Mouse (Mus musculus): ENCODE data around the gene Grap2. TPM values are rescaled to one million over a fixed set of nuclear protein-coding genes. Genes with fewer than 3 reads are reported as not detected.

Grap2 gene
- polyA plus RNA-seq, 1 experiment from 2014 or later = 112 TPM

- no peak for DNase-seq (ENCODE audit: low spot score)
These were observed 27.4 kb downstream of the Grap2 start for GRCm38 (mm10) chr15:80599843-80600242.

GRCm38 (mm10) chr15:80601456-80601855, 29.1 kb downstream of the Grap2 start:
- DNase-seq (ENCODE audit: low spot score) = no peak

GRCm38 (mm10) chr15:80602487-80602886, 30.1 kb downstream of the Grap2 start:
- DNase-seq (ENCODE audit: low spot score) = no peak

GRCm38 (mm10) chr15:80604026-80604425, 31.6 kb downstream of the Grap2 start:
- DNase-seq (ENCODE audit: low spot score) = no peak

GRCm38 (mm10) chr15:80607970-80608369, 35.6 kb downstream of the Grap2 start:
- DNase-seq (ENCODE audit: low spot score) = no peak

- DNase-seq (ENCODE audit: low spot score) = no peak
These were observed 37.9 kb downstream of the Grap2 start for GRCm38 (mm10) chr15:80610335-80610734.

- DNase-seq (ENCODE audit: low spot score) = peak; percentile 82
These were observed 39.1 kb downstream of the Grap2 start for GRCm38 (mm10) chr15:80611478-80611877.

- DNase-seq (ENCODE audit: low spot score) = peak; percentile 69
These were observed 41.5 kb downstream of the Grap2 start for GRCm38 (mm10) chr15:80613904-80614303.

- peak; percentile 68 for DNase-seq (ENCODE audit: low spot score)
These were observed 42.3 kb downstream of the Grap2 start for GRCm38 (mm10) chr15:80614500-80615289.

GRCm38 (mm10) chr15:80615290-80615570, 42.8 kb downstream of the Grap2 start:
- DNase-seq (ENCODE audit: low spot score) = no peak

- peak; percentile 67 for DNase-seq (ENCODE audit: low spot score)
These were observed 43.4 kb downstream of the Grap2 start for GRCm38 (mm10) chr15:80615636-80616383.

GRCm38 (mm10) chr15:80617839-80618238, 45.4 kb downstream of the Grap2 start:
- DNase-seq (ENCODE audit: low spot score) = peak; percentile 71

- DNase-seq (ENCODE audit: low spot score) = no peak
These were observed 46.8 kb downstream of the Grap2 start for GRCm38 (mm10) chr15:80619166-80619565.

GRCm38 (mm10) chr15:80619786-80620185, 47.4 kb downstream of the Grap2 start:
- DNase-seq (ENCODE audit: low spot score) = no peak

- DNase-seq (ENCODE audit: low spot score) = no peak
These were observed 48.0 kb downstream of the Grap2 start for GRCm38 (mm10) chr15:80620371-80620770.

- no peak for DNase-seq (ENCODE audit: low spot score)
These were observed 50.9 kb downstream of the Grap2 start for GRCm38 (mm10) chr15:80623171-80623837.

GRCm38 (mm10) chr15:80626472-80626871, 54.1 kb downstream of the Grap2 start:
- no peak for DNase-seq (ENCODE audit: low spot score)

- peak; percentile 64 for DNase-seq (ENCODE audit: low spot score)
These were observed 57.8 kb downstream of the Grap2 start for GRCm38 (mm10) chr15:80630147-80630546.

- peak; percentile 67 for DNase-seq (ENCODE audit: low spot score)
These were observed 58.3 kb downstream of the Grap2 start for GRCm38 (mm10) chr15:80630711-80631110.

GRCm38 (mm10) chr15:80631311-80631710, 58.9 kb downstream of the Grap2 start:
- DNase-seq (ENCODE audit: low spot score) = no peak

GRCm38 (mm10) chr15:80632280-80632893, 60.0 kb downstream of the Grap2 start:
- DNase-seq (ENCODE audit: low spot score) = no peak

All from thymus, postnatal 0 days (tissue).